Mouse (Mus musculus): ENCODE results near the gene Lsmem1.

Gene Lsmem1

DNA sequence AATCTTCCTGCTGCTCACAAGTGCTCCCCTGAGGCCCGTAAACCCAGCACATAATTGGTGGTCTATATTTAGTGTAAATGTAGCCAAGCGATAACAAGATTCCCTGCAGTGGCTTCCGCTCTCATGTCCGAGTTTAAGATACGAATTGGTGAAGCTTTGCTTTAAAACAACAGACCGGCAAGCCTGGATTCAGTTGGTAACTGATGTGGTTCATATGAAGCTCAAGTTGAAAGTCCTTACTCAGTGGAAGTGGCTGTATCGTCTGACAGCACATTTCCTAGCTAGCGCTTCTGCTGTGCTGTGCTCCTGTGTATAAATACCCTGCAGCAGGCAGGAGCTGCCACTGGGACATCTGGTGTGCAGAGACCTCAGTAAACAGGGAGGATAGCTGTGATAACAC is at the start of gene Lsmem1:
Gene Lsmem1 (minus strand): TSS at position 189 of the 400 bp plus-strand sequence.
- DNase-seq: peak; percentile 9 to 24

DNA sequence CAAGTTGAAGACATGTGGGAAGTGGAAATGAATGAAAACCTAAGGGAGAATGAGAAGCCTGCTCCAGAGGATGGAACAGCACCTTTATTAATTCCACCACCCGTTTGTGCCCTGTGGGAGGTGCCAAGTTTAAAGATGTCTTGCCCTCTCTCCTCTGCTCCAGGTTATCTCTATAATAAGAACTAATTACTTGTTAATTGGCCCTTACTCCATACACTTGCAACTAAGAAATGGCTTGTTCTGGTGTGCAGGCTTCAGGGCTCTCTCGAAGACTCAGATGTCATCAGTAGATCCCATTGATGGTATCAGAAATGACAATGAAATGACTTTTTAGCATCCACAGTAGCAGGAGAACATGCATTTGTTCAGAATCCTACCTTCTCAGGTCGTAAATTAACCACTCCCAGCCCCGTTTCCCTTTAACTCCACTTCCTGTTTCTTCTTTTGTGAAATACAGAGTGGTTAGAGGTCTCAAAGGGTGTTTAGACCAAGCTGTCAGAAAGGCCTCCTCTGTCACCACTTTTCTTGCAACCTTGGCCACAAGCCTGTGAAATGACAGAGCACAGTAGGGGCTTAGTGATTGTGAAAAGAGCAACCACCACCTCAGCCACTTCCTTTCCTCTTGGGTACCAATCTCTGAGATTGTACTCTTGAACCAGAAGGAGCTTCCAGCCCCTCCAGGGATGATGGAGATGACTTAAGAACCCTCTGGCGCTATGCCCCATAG is 49.3 kb upstream of the Lsmem1 start, which contains the start of gene Ifrd1:
Gene Ifrd1 (minus strand): TSS at position 51 of the 727 bp plus-strand sequence.
- DNase-seq: no peak

DNA sequence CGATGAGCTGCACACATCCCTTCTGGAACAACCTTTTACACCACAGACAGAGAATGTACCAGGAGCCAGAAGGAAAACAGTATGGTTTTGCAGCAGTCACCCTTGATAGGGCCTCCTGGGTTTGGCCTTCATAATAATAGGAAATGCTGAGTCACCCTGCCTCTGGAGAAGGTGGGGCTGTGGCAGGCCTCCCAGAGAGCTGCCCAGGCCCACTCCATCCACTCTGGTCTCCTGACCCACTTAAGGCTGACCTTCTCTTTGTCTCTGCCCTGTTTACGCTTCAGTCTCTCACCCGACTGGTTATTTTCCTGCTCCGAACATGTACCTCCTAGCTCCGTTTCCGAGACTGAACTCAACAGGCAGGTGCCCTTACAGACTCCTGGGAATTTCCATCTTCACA is 48.7 kb upstream of the Lsmem1 start:
- peak; percentile 8 to 23 for DNase-seq

DNA sequence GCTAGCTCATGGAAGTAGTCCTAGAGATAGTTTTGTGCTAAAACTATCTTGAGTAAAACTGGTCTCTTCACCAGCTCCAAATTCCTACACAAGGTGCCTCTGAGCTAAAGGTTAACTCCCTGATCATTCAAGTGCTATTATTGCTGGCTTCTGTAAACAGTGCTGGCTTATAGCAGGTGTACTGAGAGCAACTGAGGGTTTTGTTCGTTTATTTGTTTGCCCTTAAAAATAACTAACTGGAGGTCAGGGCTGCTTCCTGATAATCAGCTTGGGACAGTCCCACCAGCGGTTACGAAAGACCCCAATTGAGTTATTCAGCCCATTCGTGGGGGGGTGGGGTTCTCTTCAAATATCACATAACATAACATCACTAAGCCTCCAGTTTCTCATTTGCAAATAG is 48.1 kb upstream of the Lsmem1 start:
- DNase-seq: no peak

DNA sequence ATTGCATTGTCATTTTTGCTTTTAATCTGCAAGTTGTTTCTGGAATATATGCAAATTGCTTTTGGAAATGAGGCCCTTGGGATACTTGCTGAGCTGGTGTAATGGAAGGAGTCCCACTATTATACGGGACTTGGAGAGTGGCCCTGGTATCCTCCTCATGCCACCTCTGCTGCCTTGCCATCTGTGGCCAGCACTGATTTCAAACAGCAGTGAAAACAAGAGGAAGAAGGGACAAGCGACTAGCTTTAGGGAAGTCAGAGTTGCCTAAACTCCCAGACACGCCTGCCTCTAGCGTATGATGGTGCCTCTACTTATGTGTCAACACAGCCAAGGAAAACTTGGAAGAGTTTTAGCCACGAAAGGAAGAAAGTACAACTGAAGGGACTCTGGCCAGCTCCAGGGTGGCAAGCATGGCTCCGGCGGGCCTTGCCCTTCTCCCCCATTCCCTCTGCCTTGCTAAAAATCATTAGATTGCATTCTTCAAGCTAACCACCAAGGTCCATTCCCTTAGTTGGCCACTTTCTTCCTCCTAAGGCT is 46.2 kb upstream of the Lsmem1 start:
- DNase-seq: no peak

DNA sequence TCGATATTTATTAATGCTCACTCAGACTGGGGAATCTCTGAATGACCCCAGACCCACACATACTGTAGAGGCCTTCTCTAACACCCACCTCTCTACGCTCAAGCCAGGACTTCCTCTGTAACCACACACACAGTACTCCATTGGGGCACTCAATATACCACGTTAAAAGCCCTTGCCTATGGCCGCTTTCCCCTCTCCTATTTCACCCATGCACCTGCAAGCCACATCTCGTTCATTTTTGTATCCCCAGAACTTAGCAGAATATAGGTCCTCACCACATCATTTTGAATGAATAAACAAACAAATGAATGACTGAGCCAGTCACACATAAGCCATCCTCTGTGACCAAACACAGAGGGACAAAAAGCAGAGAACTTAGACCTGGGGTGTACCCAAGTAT is 45.6 kb upstream of the Lsmem1 start:
- no peak for DNase-seq

DNA sequence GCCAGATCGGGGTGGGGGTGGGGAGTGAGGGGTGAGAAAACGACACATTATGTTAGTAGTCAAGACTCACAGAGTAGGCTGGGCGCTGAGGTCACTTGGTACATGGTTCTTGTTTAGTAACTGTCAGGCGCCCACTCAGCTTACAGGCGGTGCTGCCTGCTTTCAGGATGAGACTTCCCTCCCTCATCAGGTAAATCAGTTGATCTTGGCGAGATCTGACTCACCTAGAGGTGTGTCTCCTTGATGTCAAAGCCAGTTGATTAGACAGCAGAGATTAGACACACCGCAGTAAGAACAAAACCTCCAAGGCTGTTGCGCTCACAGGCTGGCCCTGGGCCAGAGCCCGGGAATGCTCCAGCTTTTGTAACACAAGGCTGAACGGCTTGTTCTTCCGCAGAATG is 44.5 kb upstream of the Lsmem1 start:
- DNase-seq: peak; percentile 63 to 64

GRCm38 (mm10) chr12:40243241-40243640 is 44.0 kb upstream of the Lsmem1 start:
- DNase-seq: no peak

DNA sequence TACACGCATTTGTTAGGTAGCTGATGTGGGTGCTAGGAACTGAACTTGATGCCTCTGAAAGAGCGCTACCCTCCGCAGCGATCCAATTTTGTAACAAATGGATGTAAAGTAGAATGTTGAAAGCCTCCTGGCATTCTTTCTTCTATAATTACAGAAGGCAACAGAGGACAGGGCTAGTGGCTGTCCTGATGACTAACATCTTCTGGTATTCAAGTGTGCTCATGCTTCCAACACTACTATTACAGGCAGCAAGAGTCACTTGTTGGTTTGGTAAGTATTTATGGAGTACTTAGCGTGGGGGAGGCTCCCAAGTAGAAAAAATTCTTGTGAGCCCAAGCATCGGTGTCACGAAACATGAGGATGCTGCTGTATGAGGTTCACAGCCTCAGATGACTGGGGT is 39.9 kb upstream of the Lsmem1 start:
- no peak for DNase-seq

DNA sequence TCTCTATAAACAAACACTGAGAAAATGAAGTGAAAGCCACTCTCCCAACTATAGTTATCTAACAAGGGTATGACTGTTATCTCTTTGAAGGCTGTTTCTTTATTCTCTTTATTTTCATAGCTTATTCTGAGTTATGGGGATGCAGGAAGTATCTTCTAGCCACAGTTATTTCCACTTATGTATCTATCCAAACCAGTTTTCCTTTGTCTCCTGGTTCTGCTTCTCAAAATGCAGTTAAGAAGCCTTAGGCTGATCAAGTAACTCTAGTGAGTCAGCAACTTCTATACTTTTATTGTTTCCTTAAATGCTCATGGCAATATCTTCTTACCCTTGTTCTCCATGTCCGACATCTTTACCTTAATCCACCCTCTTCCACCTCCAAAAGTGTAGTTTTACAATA is 32.9 kb upstream of the Lsmem1 start:
- DNase-seq: no peak

- DNase-seq: no peak
These were observed 32.3 kb upstream of the Lsmem1 start for GRCm38 (mm10) chr12:40231632-40232031.

- DNase-seq: no peak
These were observed 25.0 kb upstream of the Lsmem1 start for GRCm38 (mm10) chr12:40224171-40224880.

DNA sequence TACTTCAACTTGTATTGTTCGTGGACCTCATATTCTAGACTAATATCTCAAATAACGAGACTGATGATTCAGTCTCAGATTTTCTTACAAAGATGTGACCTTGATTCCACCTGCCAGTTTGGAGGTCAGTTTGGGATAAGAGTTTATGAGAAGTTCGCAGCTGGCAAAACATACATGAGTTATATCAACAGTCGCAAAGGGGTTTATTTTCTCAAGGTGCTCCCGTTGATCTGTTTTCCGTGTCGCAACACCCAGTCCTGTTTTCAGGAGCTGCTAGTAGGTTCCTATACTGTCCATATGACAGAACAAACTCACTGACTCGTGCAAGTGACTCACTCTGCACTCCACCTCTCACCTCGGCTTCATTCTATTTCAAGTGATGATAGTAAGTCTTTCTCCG is 24.4 kb upstream of the Lsmem1 start:
- DNase-seq: no peak

DNA sequence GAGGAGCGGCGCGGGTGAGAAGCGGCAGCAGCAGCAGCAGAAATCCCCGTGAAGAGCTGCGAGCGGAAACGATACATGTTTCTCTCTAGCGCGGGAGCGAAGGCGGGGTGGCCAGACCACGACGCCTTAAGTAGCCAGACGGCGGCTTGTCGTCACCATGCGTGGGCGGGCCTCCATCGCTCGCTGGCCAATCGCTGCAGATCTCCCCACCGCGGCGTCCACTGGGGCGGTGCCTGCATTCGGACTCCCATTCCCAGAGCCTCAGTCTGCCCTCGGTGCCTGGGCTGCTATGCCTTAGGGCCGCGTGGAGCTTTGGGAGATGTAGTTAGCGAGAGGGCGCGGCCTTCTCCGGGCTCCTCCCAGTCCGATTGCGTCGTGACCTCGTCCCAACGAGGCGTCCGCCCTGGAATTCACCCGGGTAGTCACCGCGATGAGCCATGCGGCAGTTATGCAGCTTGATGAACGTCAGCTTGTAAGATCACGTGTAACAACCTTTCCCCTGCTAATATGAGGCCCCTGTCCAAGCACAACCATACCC is 23.9 kb upstream of the Lsmem1 start:
- peak; percentile 99 for DNase-seq

GRCm38 (mm10) chr12:40222251-40223081 is 23.2 kb upstream of the Lsmem1 start:
- peak; percentile 94 to 98 for DNase-seq

GRCm38 (mm10) chr12:40221611-40222010 is 22.3 kb upstream of the Lsmem1 start:
- DNase-seq: no peak

DNA sequence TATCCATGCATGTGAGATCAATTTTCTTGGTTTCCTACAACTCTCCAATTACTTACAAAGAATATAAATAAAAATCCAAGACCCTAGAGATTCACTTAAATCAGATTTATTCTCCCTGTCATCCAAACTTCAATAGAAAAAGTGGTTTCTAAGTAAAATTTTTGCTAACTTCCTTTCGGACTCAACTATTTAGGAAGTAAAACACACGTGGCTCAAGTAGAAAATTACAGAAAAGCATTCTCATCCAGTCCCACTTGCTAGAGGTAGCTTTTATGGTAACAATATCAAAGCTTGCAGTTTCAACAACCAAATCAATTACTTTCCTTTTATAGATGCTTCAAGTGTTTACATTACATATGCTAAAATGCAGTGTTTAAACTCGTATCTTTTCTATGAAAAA is 21.6 kb upstream of the Lsmem1 start:
- DNase-seq: no peak

GRCm38 (mm10) chr12:40220001-40220570 is 20.8 kb upstream of the Lsmem1 start:
- DNase-seq: no peak

- no peak for DNase-seq
These were observed 19.2 kb upstream of the Lsmem1 start for GRCm38 (mm10) chr12:40218430-40218945.

- no peak for DNase-seq
These were observed 18.5 kb upstream of the Lsmem1 start for GRCm38 (mm10) chr12:40217776-40218175.

- DNase-seq: no peak
These were observed 15.9 kb upstream of the Lsmem1 start for GRCm38 (mm10) chr12:40214888-40215876.

Data from kidney, postnatal 4 days (tissue).